Mouse (Mus musculus) c-Kit-negative CD71-positive TER-119-positive erythroid progenitor cells, embryonic 14.5 days (primary cell): ENCODE results near the gene Cox4i2.

ENCODE experiments used
- DNase-seq: peaks from one replicate; pipeline ENCODE4 v3.0.0-alpha.2; 2013; ENCODE audit warnings: low read depth, low spot score

Cox4i2 gene

GRCm38 (mm10) chr2:152753944-152754711 is at the start of gene Cox4i2:
TSS of gene Cox4i2 (plus strand) at chr2:152754173.
- DNase-seq: no peak

GRCm38 (mm10) chr2:152704256-152704605 is 49.7 kb upstream of the Cox4i2 start:
- no peak for DNase-seq

- DNase-seq: no peak
These were observed 49.1 kb upstream of the Cox4i2 start for GRCm38 (mm10) chr2:152704811-152705370.

- DNase-seq: no peak
These were observed 47.9 kb upstream of the Cox4i2 start for GRCm38 (mm10) chr2:152705993-152706571.

GRCm38 (mm10) chr2:152707186-152707585 is 46.8 kb upstream of the Cox4i2 start:
- DNase-seq: no peak

GRCm38 (mm10) chr2:152707627-152708026 is 46.3 kb upstream of the Cox4i2 start:
- no peak for DNase-seq

- DNase-seq: no peak
These were observed 44.9 kb upstream of the Cox4i2 start for GRCm38 (mm10) chr2:152709066-152709465.

- DNase-seq: no peak
These were observed 37.7 kb upstream of the Cox4i2 start for GRCm38 (mm10) chr2:152716241-152716772.

- no peak for DNase-seq
These were observed 36.3 kb upstream of the Cox4i2 start for GRCm38 (mm10) chr2:152717652-152718051.

- no peak for DNase-seq
These were observed 35.9 kb upstream of the Cox4i2 start for GRCm38 (mm10) chr2:152718076-152718475.

GRCm38 (mm10) chr2:152723651-152724331 is 30.2 kb upstream of the Cox4i2 start:
- DNase-seq: no peak

GRCm38 (mm10) chr2:152724332-152724723 is 29.6 kb upstream of the Cox4i2 start:
- DNase-seq: no peak

- DNase-seq: no peak
These were observed 28.7 kb upstream of the Cox4i2 start for GRCm38 (mm10) chr2:152725178-152725750.

GRCm38 (mm10) chr2:152726213-152726612 is 27.8 kb upstream of the Cox4i2 start:
- no peak for DNase-seq

GRCm38 (mm10) chr2:152726751-152727335 is 27.1 kb upstream of the Cox4i2 start:
- no peak for DNase-seq

GRCm38 (mm10) chr2:152727795-152728510 is 26.0 kb upstream of the Cox4i2 start:
- DNase-seq: no peak

- DNase-seq: no peak
These were observed 25.4 kb upstream of the Cox4i2 start for GRCm38 (mm10) chr2:152728594-152728993.

GRCm38 (mm10) chr2:152729013-152729635 is 24.8 kb upstream of the Cox4i2 start:
- DNase-seq: no peak

- no peak for DNase-seq
These were observed 24.3 kb upstream of the Cox4i2 start for GRCm38 (mm10) chr2:152729636-152730020.

- no peak for DNase-seq
These were observed 20.8 kb upstream of the Cox4i2 start for GRCm38 (mm10) chr2:152733201-152733600.
